Mouse (Mus musculus): ENCODE data around the gene Smim6. TPM values are rescaled to one million over a fixed set of nuclear protein-coding genes. Genes with fewer than 3 reads are reported as not detected.

Smim6 gene
- polyA plus RNA-seq, 1 experiment from 2014 or later: 1.6 TPM

DNA sequence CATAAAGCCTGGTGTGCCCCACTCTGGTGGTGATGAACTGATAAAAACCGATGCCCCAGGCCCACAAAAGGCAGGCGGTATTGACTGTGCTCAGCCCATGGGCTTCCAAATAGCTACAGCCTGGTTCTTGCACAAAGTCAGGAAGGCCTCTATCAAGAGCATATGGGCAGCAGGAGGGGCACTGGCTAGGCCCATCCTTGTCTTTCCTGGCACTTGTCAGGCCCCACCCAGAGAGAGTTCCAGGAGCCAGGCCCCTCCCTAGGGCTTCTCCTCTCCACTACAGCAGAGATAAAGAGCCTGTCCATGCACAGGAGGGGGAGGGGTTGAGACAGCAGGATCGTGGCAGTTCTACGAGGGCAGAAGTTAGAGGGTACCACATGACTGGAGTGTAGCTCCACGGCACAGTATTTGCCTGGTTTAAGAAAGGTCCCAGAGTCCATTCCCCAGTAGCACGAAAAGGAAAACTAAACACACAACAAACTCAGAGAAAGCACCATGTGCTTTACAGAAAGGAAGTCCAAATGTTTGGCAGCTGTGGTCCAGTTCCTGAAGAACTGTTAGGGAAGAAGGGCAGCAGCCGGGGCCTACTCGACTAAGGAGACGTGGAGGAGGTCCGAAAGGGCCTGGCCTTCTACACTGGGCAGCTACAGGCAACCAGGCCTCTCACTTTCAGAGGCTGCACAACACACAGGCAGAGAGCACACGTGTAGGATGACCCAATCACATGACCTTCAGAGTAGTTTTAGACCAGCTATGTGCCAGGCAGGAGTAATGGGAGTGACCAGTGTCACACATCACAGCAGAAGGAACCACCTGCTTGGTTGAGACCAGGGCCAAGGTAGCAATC, 8.2 kb upstream of the Smim6 start:
- 41% methylated on average over 11 of the region's 11 CpGs for WGBS

GRCm38 (mm10) chr11:115904231-115904955, 7.4 kb upstream of the Smim6 start:
- Histone ChIP-seq H3K4me1 (peaks cover 77% of the 10 kb centered on the region), H3K4me3 (peak overlapping the region; percentile 19; the same call in 1 of the 2 replicates)
- WGBS: 59% methylated on average over 8 of the region's 8 CpGs

More for the DNA sequence above, 8.2 kb upstream of the Smim6 start:
- H3K27me3 ChIP-seq (ENCODE audit: insufficient read depth, poor library complexity, severe bottlenecking): no peaks in the 10 kb centered on the region
- peak overlapping the region; percentile 92 for H3K27ac ChIP-seq
- peak overlapping the region; percentile 22; the same call in 1 of the 2 replicates for H3K4me3 ChIP-seq
- DNase-seq (ENCODE audit: low spot score): peak; percentile 96
- H3K36me3 ChIP-seq: peaks cover 14% of the 10 kb centered on the region
- H3K4me1 ChIP-seq: peaks cover 85% of the 10 kb centered on the region
- no peaks in the 10 kb centered on the region for H3K9me3 ChIP-seq

DNA sequence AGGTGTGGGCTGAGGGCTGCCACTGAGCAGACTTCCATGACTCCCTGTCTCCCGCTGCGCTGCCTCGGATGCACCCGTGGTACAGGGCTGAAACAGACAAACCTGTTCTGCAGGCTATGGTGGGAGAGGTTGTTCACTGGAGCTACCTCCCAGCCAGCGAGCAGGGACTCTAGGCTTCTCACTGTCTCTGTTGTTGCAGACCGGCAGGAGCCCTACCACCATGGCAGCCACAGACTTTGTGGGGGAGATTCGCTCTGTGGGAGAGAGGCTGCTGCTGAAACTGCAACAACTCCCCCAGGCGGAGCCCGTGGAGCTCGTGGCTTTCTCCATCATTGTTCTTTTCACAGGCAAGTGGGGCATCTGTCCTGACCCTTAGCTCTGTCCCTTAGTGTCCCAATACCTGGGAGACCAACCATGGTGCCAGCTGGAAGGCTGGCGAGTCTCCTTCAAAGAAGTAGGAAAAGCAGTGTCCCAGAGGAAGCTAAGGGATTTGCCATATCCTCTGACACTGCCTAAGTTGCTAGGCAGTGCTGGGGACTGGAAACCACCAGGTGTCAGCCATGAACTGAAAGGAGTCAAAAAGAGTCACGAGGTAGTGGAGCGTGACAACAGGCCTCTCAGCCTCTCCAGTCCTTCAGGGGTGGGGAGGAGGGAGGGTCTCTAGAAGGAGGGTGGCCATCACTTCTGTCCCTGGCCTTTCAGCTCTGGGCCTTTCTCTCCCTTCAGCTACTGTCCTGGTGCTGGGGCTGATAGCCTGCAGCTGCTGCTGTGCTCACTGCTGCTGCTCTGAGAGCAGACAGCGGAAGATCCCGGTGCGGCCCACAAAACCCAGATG, 6.6 kb upstream of the Smim6 start:
- no peaks in the 10 kb centered on the region for H3K9me3 ChIP-seq
- peak overlapping the region; percentile 92 for H3K27ac ChIP-seq
- 45% methylated on average over 16 of the region's 16 CpGs for WGBS
- peaks cover 69% of the 10 kb centered on the region for H3K4me1 ChIP-seq
- peak; percentile 79 for DNase-seq (ENCODE audit: low spot score)
- H3K36me3 ChIP-seq: peaks cover 20% of the 10 kb centered on the region
- peak overlapping the region; percentile 19; the same call in 1 of the 2 replicates for H3K4me3 ChIP-seq
- no peaks in the 10 kb centered on the region for H3K27me3 ChIP-seq (ENCODE audit: insufficient read depth, poor library complexity, severe bottlenecking)

More at GRCm38 (mm10) chr11:115904231-115904955, 7.4 kb upstream of the Smim6 start:
- Histone ChIP-seq H3K27me3 (ENCODE audit: insufficient read depth, poor library complexity, severe bottlenecking) (no peaks in the 10 kb centered on the region), H3K27ac (peak overlapping the region; percentile 92), H3K36me3 (peaks cover 20% of the 10 kb centered on the region), H3K9me3 (no peaks in the 10 kb centered on the region)
- DNase-seq (ENCODE audit: low spot score): peak; percentile 78

- peaks cover 25% of the 10 kb centered on the region for H3K36me3 ChIP-seq
- H3K4me3 ChIP-seq: no peak overlapping the region
- H3K4me1 ChIP-seq: peaks cover 61% of the 10 kb centered on the region
- no peaks in the 10 kb centered on the region for H3K9me3 ChIP-seq
- no peaks in the 10 kb centered on the region for H3K27me3 ChIP-seq (ENCODE audit: insufficient read depth, poor library complexity, severe bottlenecking)
- DNase-seq (ENCODE audit: low spot score): no peak
- 67% methylated on average over 3 of the region's 3 CpGs for WGBS
- H3K27ac ChIP-seq: peak overlapping the region; percentile 92
Observed at GRCm38 (mm10) chr11:115906116-115906515, 5.7 kb upstream of the Smim6 start.

DNA sequence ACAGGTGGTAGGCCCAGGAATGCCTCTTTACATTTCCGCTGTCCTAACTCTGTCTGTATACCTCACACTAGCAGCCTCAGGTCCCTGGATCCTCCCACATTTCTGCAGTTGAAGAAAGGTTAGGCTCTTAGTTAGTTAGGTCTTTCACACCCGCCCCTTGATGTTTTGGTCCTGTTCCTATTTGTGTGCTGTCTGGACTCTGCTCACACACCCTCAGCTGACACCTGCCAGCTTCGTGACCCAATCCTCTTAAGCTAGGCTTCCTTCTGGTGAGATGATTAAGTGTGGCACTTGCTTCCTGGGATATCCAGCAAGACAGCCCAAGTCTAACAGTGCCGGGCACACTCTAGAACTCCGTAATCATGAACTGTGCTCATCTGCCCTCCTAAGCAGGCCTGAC, 5.3 kb upstream of the Smim6 start:
- Histone ChIP-seq H3K27ac (peak overlapping the region; percentile 92), H3K4me3 (no peak overlapping the region), H3K4me1 (peaks cover 60% of the 10 kb centered on the region), H3K9me3 (no peaks in the 10 kb centered on the region), H3K27me3 (ENCODE audit: insufficient read depth, poor library complexity, severe bottlenecking) (no peaks in the 10 kb centered on the region), H3K36me3 (peaks cover 29% of the 10 kb centered on the region)
- no peak for DNase-seq (ENCODE audit: low spot score)
- WGBS: 79% methylated on average over 5 of the region's 5 CpGs

- no peaks in the 10 kb centered on the region for H3K27me3 ChIP-seq (ENCODE audit: insufficient read depth, poor library complexity, severe bottlenecking)
- H3K36me3 ChIP-seq: peaks cover 56% of the 10 kb centered on the region
- 80% methylated on average over 5 of the region's 5 CpGs for WGBS
- H3K27ac ChIP-seq: no peak overlapping the region
- H3K4me3 ChIP-seq: no peak overlapping the region
- H3K4me1 ChIP-seq: peaks cover 18% of the 10 kb centered on the region; the same call in 1 of the 2 replicates
- no peaks in the 10 kb centered on the region for H3K9me3 ChIP-seq
- no peak for DNase-seq (ENCODE audit: low spot score)
Observed at GRCm38 (mm10) chr11:115911134-115911561, 669 bp upstream of the Smim6 start.

DNA sequence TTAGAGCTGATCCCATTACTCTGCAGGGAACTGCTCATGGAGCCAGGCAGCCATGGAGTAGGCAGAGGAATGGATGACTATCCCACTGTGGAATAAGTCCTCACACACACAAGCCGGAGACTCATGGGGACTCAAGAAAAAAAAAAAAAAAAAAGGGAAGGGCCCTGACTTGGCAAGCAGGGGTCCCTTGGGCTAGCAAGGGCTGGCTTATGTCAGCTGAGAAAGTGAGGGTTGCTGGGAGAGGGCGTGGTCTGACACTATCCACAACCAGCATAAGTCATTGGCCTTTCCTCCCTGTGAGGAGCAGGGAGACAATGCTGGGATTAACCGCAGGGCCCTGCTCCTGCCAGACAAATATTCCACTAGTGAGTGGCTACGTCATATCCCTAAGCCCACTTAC, 4.8 kb downstream of the Smim6 start:
- DNase-seq (ENCODE audit: low spot score): no peak
- 88% methylated on average over 4 of the region's 4 CpGs for WGBS
- H3K9me3 ChIP-seq: no peaks in the 10 kb centered on the region

DNA sequence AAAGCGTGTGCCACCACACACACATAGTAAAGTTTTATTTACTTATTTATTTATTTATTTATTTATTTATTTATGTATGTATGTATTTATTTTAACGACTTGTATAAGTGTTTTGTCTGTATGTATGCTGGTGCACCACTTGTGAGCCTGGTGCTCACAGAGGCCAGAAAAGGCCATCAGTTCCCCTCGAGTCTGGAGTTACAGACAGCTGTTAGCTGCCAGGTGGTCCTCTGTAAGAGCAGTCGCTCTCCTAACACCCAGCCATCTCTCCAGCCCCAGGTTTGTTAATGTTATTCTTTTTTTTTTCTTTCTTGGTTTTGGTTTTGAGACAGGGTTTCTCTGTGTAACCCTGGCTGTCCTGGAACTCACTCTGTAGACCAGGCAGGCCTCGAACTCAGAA, 6.8 kb downstream of the Smim6 start:
- Histone ChIP-seq H3K36me3 (peaks cover 53% of the 10 kb centered on the region), H3K4me1 (no peaks in the 10 kb centered on the region), H3K4me3 (no peak overlapping the region), H3K9me3 (no peaks in the 10 kb centered on the region), H3K27ac (no peak overlapping the region), H3K27me3 (ENCODE audit: insufficient read depth, poor library complexity, severe bottlenecking) (no peaks in the 10 kb centered on the region)
- 91% methylated on average over 5 of the region's 5 CpGs for WGBS
- DNase-seq (ENCODE audit: low spot score): no peak

More for the DNA sequence above, 4.8 kb downstream of the Smim6 start:
- no peak overlapping the region for H3K4me3 ChIP-seq
- H3K4me1 ChIP-seq: peaks cover 4% of the 10 kb centered on the region; the same call in 1 of the 2 replicates
- no peaks in the 10 kb centered on the region for H3K27me3 ChIP-seq (ENCODE audit: insufficient read depth, poor library complexity, severe bottlenecking)
- no peak overlapping the region for H3K27ac ChIP-seq
- H3K36me3 ChIP-seq: peaks cover 52% of the 10 kb centered on the region

- H3K9me3 ChIP-seq: no peaks in the 10 kb centered on the region
- H3K27me3 ChIP-seq (ENCODE audit: insufficient read depth, poor library complexity, severe bottlenecking): no peaks in the 10 kb centered on the region
- H3K36me3 ChIP-seq: peaks cover 57% of the 10 kb centered on the region
- H3K4me3 ChIP-seq: no peak overlapping the region
- WGBS: 92% methylated on average over 5 of the region's 5 CpGs
- DNase-seq (ENCODE audit: low spot score): no peak
- no peaks in the 10 kb centered on the region for H3K4me1 ChIP-seq
- H3K27ac ChIP-seq: no peak overlapping the region
Observed at GRCm38 (mm10) chr11:115919073-115919472, 7.3 kb downstream of the Smim6 start.

GRCm38 (mm10) chr11:115920110-115920818, 8.4 kb downstream of the Smim6 start:
- Histone ChIP-seq H3K36me3 (peaks cover 60% of the 10 kb centered on the region), H3K27me3 (ENCODE audit: insufficient read depth, poor library complexity, severe bottlenecking) (no peaks in the 10 kb centered on the region), H3K4me3 (no peak overlapping the region), H3K4me1 (no peaks in the 10 kb centered on the region), H3K27ac (no peak overlapping the region), H3K9me3 (no peaks in the 10 kb centered on the region)
- DNase-seq (ENCODE audit: low spot score): no peak
- 49% methylated on average over 6 of the region's 6 CpGs for WGBS

DNA sequence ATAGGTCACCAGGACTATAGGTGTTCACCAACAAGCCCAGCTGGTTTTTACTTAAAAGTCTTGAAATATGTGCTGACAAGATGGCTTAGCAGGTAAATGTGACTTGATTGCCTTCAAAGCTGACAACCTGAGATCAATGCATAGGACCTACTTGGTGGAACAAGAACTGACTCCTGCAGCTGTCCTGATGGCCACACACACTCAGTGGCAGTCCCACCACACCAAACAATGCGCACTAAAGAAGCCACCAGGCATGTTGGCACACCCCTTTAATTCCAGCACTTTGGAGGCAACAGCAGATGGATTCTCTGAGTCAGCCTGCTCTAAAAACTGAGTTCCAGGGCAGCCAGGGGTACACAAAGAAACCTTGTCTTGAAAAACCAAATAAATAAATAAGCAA, 10.2 kb downstream of the Smim6 start:
- H3K36me3 ChIP-seq: peaks cover 50% of the 10 kb centered on the region
- WGBS: 88% methylated on average over 1 of the region's 1 CpGs

DNA sequence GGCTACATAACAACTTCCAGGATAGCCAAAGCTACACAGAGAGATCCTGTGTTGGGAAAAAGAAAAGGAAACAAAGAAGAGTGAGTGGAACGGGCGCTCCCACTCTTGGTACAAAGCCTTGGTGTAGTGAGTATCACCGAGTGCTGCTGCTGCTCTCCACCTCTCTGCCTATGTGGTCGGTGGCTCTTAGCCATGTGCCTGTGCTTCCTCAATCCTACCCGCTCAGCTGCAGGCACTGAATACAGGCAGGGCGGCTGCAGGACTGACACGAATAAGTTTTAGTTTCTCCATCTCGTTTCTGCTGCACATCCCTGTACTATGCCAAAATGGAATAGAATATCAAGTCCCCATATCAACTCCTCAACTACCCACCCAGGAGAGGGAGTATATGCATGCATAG, 17.2 kb downstream of the Smim6 start:
- H3K4me1 ChIP-seq: peaks cover 11% of the 10 kb centered on the region
- no peaks in the 10 kb centered on the region for H3K9me3 ChIP-seq
- no peak for DNase-seq (ENCODE audit: low spot score)
- no peak overlapping the region for H3K4me3 ChIP-seq
- H3K27ac ChIP-seq: no peak overlapping the region
- 89% methylated on average over 8 of the region's 8 CpGs for WGBS
- H3K27me3 ChIP-seq (ENCODE audit: insufficient read depth, poor library complexity, severe bottlenecking): no peaks in the 10 kb centered on the region
- H3K36me3 ChIP-seq: peaks cover 41% of the 10 kb centered on the region

More for the DNA sequence above, 10.2 kb downstream of the Smim6 start:
- Histone ChIP-seq H3K4me1 (no peaks in the 10 kb centered on the region), H3K4me3 (no peak overlapping the region), H3K27ac (no peak overlapping the region), H3K27me3 (ENCODE audit: insufficient read depth, poor library complexity, severe bottlenecking) (no peaks in the 10 kb centered on the region), H3K9me3 (no peaks in the 10 kb centered on the region)
- DNase-seq (ENCODE audit: low spot score): no peak
